Mouse (Mus musculus) bone marrow, adult 2 months (tissue): ENCODE results near the gene Capn3. TPM values are rescaled to one million over a fixed set of nuclear protein-coding genes. Genes with fewer than 3 reads are reported as not detected.
A peak's percentile ranks its signal among the peaks of the same experiment; 100 is the strongest.

ENCODE experiments used
- H3K27ac ChIP-seq: fragments of 200-500 bp; 2 replicates; pipeline ENCODE4 v1.5.1; 2012; ENCODE audit warnings: low read depth, mild to moderate bottlenecking, control low read depth, inconsistent platforms, low read length; ENCODE audit not compliant: control insufficient read depth, poor library complexity, insufficient read depth
- H3K4me1 ChIP-seq: fragments of 200-500 bp; 2 replicates; pipeline ENCODE4 v1.6.1; 2011; ENCODE audit warnings: low read length; ENCODE audit not compliant: control insufficient read depth, insufficient read depth
- H3K4me3 ChIP-seq: fragments of 200-500 bp; replicated peaks from 2 replicates; pipeline ENCODE3; 2011; ENCODE audit warnings: mild to moderate bottlenecking, low read depth, low read length, control low read depth; ENCODE audit not compliant: control insufficient read depth
- CTCF ChIP-seq: fragments of 200-500 bp; IDR thresholded peaks from 2 replicates; pipeline ENCODE4 v1.5.1; 2011; ENCODE audit warnings: low read length, control low read depth; ENCODE audit not compliant: control insufficient read depth, insufficient read depth
- POLR2A ChIP-seq: fragments of 200-500 bp; IDR thresholded peaks from 2 replicates; pipeline ENCODE4 v1.6.1; 2011; ENCODE audit warnings: low read depth, mild to moderate bottlenecking, control low read depth, low read length, borderline replicate concordance; ENCODE audit not compliant: control insufficient read depth
- WGBS: fragments of 180-500 bp; shearing (Covaris S2); methylation state at CpG from one replicate; pipeline ENCODE4 v1.1.7; 2018; 5-methylcytosine and 5-hydroxymethylcytosine counted together
- polyA plus RNA-seq: library from polyadenylated mRNA; stranded (reverse); fragments of >200 nt; gene quantifications from 2 replicates; pipeline ENCODE4 v1.2.4, GENCODE M21; 2011; ENCODE audit warnings: low replicate concordance; ENCODE audit not compliant: missing spikeins, insufficient read depth, insufficient read length

Capn3 gene
- polyA plus RNA-seq, 1 experiment = 10.7 TPM

DNA sequence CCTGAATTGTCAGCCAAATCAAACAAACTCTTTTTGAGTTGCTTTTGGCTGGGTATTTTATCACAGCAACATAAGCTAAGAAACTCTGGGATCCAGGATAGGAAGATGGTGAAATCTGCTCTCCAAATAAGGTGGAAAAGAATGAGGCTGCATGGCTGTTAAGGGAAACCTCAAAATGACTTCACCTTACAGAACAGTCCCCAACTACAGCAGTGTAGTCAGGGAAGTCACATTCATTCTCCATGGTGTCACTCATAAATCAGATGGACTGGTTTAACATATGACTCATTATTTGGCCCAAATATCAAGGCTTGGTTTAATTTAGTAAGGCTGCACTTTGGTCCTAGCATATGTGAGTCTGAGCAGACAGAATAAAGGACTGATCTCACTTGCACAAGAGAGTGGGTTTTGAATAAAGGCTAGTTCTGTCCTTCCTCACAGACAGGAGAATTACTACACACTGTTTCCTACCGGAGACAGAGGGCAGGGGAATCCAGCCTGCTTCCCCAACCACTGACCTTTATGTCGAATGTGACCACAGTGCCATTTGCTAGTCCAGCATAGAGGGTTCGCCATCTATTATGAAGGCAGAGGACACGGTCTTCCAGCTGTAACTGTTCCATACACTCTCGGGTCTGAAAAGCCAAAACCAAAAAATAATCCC lies 62.9 kb downstream of the Capn3 start:
- H3K27ac ChIP-seq = no peak overlapping the region
- no peak overlapping the region for H3K4me3 ChIP-seq
- TF ChIP-seq CTCF (no peak), POLR2A (no peak)
- WGBS = 71% methylated on average over 5 of the region's 5 CpGs
- H3K4me1 ChIP-seq = peaks cover 1% of the 10 kb centered on the region

DNA sequence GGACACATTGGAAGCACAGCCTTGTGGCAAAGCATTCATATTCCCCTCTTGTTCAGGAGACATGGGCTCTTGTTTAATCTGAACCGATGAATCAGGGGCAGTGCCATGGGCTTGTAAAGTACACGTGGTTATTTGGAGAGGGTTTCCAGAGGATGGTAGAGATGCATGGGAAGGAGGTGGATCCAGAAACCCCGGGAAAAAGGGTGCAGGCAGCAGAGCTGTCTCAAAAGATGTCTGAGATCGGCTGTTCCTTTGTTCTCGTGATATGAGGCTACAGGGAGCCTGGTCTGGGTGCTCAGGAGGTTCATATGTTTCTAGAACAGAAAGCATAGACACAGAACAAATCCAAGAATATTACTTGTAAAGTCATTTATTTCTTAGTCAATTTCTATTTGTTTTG lies 71.0 kb downstream of the Capn3 start:
- TF ChIP-seq CTCF = no peak
- TF ChIP-seq POLR2A = no peak
- Histone ChIP-seq H3K4me1 (peaks cover 4% of the 10 kb centered on the region; the same call in 1 of the 2 replicates), H3K4me3 (no peak overlapping the region), H3K27ac (no peak overlapping the region)
- 82% methylated on average over 5 of the region's 5 CpGs for WGBS

DNA sequence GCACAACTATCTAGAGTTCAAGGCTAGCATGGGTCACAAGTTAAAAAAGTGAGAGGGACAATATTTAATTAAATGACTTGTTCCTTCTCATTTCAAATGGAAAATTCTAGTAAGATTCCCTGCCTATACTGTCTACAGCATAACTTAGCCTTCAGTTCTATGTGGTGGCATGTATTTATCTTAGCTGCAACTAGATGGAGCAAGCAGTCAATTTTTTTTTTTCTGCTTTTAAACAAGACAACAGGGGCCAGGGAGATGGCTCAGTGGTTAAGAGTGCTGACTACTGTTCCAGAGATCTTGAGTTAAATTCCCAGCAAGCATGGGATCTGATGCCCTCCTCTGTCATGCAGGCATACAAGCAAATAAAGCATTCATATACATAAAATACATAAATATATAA lies 73.7 kb downstream of the Capn3 start:
- H3K27ac ChIP-seq = no peak overlapping the region
- no peak overlapping the region for H3K4me3 ChIP-seq
- peaks cover 2% of the 10 kb centered on the region; the same call in 1 of the 2 replicates for H3K4me1 ChIP-seq
- no peak for TF ChIP-seq POLR2A

DNA sequence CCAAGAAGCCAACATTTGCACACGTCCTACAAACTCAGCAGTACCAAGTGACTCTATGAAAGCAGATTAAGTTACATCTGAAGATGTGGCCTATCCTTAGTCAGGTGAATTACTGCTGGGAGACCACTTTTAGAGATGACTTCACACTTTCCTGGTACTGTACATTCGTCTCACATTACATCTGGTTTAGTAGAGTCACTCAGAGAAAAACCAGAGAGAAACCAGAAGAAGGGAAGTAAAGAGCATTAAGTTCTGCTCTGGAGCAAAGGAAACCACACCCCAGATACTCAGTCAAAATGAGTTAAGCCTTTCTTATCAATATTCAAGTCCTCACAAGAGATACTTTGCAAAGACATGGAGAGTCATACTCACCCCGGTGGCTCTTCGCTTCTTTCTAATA lies 75.4 kb downstream of the Capn3 start:
- Histone ChIP-seq H3K27ac (no peak overlapping the region), H3K4me3 (no peak overlapping the region), H3K4me1 (peaks cover 2% of the 10 kb centered on the region; the same call in 1 of the 2 replicates)
- 64% methylated on average over 4 of the region's 4 CpGs for WGBS
- TF ChIP-seq CTCF (no peak), POLR2A (no peak)

DNA sequence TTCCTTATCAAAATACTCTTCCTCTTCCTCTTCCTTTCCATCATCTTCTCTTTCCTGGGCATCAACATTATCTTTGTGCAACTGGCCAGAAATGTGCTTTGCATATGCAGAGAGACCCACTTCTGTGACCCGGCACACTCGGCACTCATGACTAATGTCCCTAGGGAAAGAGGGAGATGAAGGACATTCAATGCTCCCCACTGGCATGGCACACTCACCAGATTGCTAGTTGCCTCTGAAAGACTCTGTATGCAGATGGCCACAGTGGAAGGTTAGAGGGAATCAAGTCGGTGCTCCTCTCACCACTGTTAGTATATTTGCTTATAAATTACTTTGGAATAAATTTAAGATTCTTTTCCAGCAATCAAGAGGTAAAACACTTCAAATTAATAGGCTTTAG lies 83.5 kb downstream of the Capn3 start:
- TF ChIP-seq CTCF (no peak), POLR2A (no peak)
- Histone ChIP-seq H3K27ac (peak overlapping the region; percentile 26; the same call in 1 of the 2 replicates), H3K4me1 (0 out of 2 replicates have a peak, but pooled peaks cover 2% of the 10 kb centered on the region), H3K4me3 (no peak overlapping the region)
- 68% methylated on average over 3 of the region's 3 CpGs for WGBS

DNA sequence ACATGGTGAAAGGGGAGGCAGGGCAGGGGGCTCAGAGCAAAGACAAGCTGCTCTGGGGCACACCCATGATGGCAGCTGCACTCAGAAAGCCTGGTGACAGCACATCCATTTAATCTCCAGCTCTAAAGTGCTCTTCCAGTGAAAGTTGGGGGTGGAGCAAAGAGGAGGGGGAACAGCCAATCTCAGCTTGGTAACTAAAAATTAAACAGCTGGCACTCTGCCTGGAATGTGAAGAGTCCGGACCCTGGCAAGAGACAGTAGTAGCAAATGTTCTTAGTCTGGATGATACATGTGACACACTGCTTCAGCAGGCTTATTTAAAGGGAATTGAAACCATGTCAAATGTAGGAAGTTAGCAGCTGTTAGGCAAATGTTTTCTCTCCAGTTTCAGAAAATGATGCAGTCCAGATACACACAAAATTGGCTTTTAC lies 84.0 kb downstream of the Capn3 start:
- peak overlapping the region; percentile 26; the same call in 1 of the 2 replicates for H3K27ac ChIP-seq

DNA sequence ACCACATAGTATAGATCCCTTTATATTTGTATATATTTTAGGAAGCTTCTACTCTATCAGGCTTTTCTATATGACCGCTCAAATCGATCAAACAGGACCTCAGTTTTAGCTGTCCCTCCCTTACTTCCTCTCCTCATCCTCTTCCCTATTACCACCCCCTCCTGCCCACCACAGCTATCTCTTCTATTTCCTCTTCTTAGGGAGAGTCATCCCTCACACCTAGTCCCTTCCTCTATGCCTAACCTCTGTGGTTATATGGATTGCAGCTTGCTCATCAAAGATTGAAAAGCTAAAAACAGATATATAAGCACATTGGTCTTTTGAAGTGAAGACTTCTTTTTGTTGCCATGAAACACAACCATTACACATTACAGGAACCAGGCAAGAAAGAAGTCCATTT lies 88.9 kb downstream of the Capn3 start:
- 36% methylated on average over 2 of the region's 2 CpGs for WGBS
- Histone ChIP-seq H3K4me1 (no peaks in the 10 kb centered on the region), H3K4me3 (no peak overlapping the region), H3K27ac (no peak overlapping the region)
- TF ChIP-seq POLR2A = no peak
- TF ChIP-seq CTCF = no peak

More for the DNA sequence above, 84.0 kb downstream of the Capn3 start:
- Histone ChIP-seq H3K4me3 (no peak overlapping the region), H3K4me1 (0 out of 2 replicates have a peak, but pooled peaks cover 2% of the 10 kb centered on the region)
- TF ChIP-seq POLR2A = no peak
- no peak for TF ChIP-seq CTCF
- 39% methylated on average over 1 of the region's 1 CpGs for WGBS

Other genes with a start within 250 kb of the Capn3 start
- gene Pla2g4e, start 210.7 kb upstream of the Capn3 start, polyA plus RNA-seq = not detected in 2 replicates
- not detected in 2 replicates for gene Pla2g4d, start 166.8 kb upstream of the Capn3 start, polyA plus RNA-seq
- gene Pla2g4f, start 141.9 kb upstream of the Capn3 start, polyA plus RNA-seq = not detected in 2 replicates
- gene Vps39, start 102.9 kb upstream of the Capn3 start, polyA plus RNA-seq = 15.0 and 28.4 TPM in 2 replicates
- gene Ganc, start 52.1 kb upstream of the Capn3 start, polyA plus RNA-seq = 5.3 and 8.0 TPM in 2 replicates
- gene Tmem87a, start 51.9 kb upstream of the Capn3 start, polyA plus RNA-seq = 19.3 and 36.3 TPM in 2 replicates
- gene Zfp106, start 107.8 kb downstream of the Capn3 start, polyA plus RNA-seq = 19.1 and 27.3 TPM in 2 replicates
- 21.6 and 44.5 TPM in 2 replicates for gene Snap23, start 111.7 kb downstream of the Capn3 start, polyA plus RNA-seq
- gene Haus2, start 153.4 kb downstream of the Capn3 start, polyA plus RNA-seq = 3.7 and 6.8 TPM in 2 replicates
- 7.5 and 10.3 TPM in 2 replicates for gene Lrrc57, start 153.5 kb downstream of the Capn3 start, polyA plus RNA-seq
- 1.4 and 3.6 TPM in 2 replicates for gene Stard9, start 173.1 kb downstream of the Capn3 start, polyA plus RNA-seq